Mouse (Mus musculus) testis, adult 2 months (tissue): ENCODE measurements at regions not wholly inside any gene's neighbourhood (a gene's known extent, or its start where the extent isn't known, plus 50 kb on each side); places are given as distances from the start of the nearest gene placed in this dataset.

Experiments used
- CTCF ChIP-seq: fragments of 200-500 bp; IDR thresholded peaks from 2 replicates; pipeline ENCODE4 v1.5.1; 2012; ENCODE audit warnings: low read depth, mild to moderate bottlenecking, inconsistent platforms, low read length, moderate library complexity; ENCODE audit not compliant: control insufficient read depth, insufficient read depth, insufficient replicate concordance
- POLR2A ChIP-seq: fragments of 200-500 bp; IDR thresholded peaks from 2 replicates; pipeline ENCODE4 v1.6.1; 2012; ENCODE audit warnings: low read depth, mild to moderate bottlenecking, inconsistent platforms, low read length, moderate library complexity; ENCODE audit not compliant: control insufficient read depth

DNA sequence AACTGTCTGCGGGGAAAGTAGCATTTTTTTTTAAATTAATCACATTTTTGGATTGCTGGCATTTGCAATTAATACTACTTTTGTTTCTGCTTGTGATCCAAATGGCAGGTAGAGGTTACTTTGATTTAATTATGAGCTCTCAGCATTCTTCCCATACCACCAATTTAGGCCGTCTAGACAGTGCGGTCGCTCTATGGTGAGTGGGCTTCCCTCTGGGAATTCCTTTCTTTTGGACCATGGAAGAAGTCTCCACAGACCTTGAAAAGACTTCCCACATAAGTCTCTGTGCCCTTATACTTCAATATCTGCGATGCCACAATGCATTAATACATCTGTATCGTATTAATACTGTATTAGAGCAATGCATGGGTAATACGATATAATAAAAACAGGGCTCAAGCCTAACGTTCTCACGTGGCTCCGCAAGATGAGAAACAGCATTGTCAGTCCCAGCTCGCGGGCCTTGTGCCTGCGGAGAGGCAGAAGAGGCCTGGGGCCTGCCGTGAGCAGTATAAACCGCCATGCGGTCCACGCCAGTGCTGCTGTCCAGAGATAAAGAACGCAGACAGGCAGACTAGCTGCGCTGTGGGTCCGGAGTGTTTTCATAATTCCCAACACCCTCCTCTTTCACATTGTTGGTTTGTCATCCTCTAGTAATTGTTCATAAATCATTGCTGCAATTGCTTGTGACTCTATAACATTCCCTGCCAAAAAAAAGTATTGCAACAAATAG lies 429.7 kb upstream of the Prickle1 start:
- no peak for TF ChIP-seq CTCF
- no peak for TF ChIP-seq POLR2A
